Mouse (Mus musculus) olfactory bulb, adult 2 months (tissue): ENCODE data around the gene Npy5r.

Source experiments
- CTCF ChIP-seq: fragments of 200-500 bp; IDR thresholded peaks from 2 replicates; pipeline ENCODE4 v1.5.1; 2012; ENCODE audit warnings: low read depth, mild to moderate bottlenecking, low read length, moderate library complexity; ENCODE audit not compliant: insufficient read depth
- POLR2A ChIP-seq: fragments of 200-500 bp; IDR thresholded peaks from 2 replicates; pipeline ENCODE4 v1.6.1; 2012; ENCODE audit warnings: mild to moderate bottlenecking, low read depth, low read length, moderate library complexity; ENCODE audit not compliant: insufficient read depth

GRCm38 (mm10) chr8:66687511-66688329 is at the start of gene Npy5r:
- TF ChIP-seq CTCF, result no peak
- no peak; the same call in 1 of the 2 replicates for TF ChIP-seq POLR2A
